Comparison of ENCODE assay signal across 15 mouse cellular contexts in genomic region chr9:61911300-61912128, GRCm38 (mm10). TPM values are rescaled to one million over a fixed set of nuclear protein-coding genes. Genes with fewer than 3 reads are reported as not detected.
DNase-seq lines count a peak whose midpoint lies in the region; ATAC-seq and TF ChIP-seq lines count a peak whose summit lies in the region.
"Had no signal": no experiment of that assay in that cellular context is flagged by ENCODE, and none has a peak within 500 bp of the region (broad histone marks: within the 10 kb centered on the region; RNA-seq: fewer than 3 reads in every experiment).

No protein-coding gene starts in this region.

- peak; percentile 74 for DNase-seq in heart, embryonic 10.5 days (ENCODE audit: low spot score)
- no peak for DNase-seq in heart, adult 18-20 months
- DNase-seq in liver, embryonic 11.5 days (ENCODE audit: low spot score), result peak; percentile 51
- DNase-seq in yolk sac, embryonic 10.5 days (ENCODE audit: low spot score), result peak; percentile 30
- no peak for DNase-seq in cerebellum, postnatal 36 days
- DNase-seq in lung, postnatal 36 days, result no peak
- DNase-seq: adrenal gland, adult 8-10 months; gastrocnemius, postnatal 25 days had no signal

- no peaks in the 10 kb centered on the region for H3K9me3 ChIP-seq in heart, embryonic 10.5 days
- no peaks in the 10 kb centered on the region for H3K9me3 ChIP-seq in ES-Bruce4 (replicated peaks; ENCODE audit: control insufficient read depth, insufficient read depth, low read length, poor library complexity, severe bottlenecking)
- H3K9me3 ChIP-seq in liver, embryonic 11.5 days (ENCODE audit: control insufficient read depth, low read length), result no peaks in the 10 kb centered on the region
- H3K9me3 ChIP-seq: embryonic facial prominence, embryonic 12.5 days; heart, embryonic 12.5 days; lung, embryonic 15.5 days; midbrain, embryonic 13.5 days had no signal

- ATAC-seq in liver, embryonic 11.5 days (replicated peaks; ENCODE audit: low FRiP score), result peak; percentile 11; the same call in 1 of the 2 replicates
- ATAC-seq: intestine, embryonic 16.5 days; midbrain, embryonic 13.5 days had no signal

- no peaks in the 10 kb centered on the region for H3K27me3 ChIP-seq in heart, embryonic 10.5 days (ENCODE audit: insufficient read depth, poor library complexity, severe bottlenecking)
- no peaks in the 10 kb centered on the region for H3K27me3 ChIP-seq in ES-Bruce4 (ENCODE audit: control insufficient read depth, insufficient read depth, low read length, poor library complexity, severe bottlenecking)
- H3K27me3 ChIP-seq in liver, embryonic 11.5 days (replicated peaks; ENCODE audit: control insufficient read depth, insufficient read depth, low read length), result no peaks in the 10 kb centered on the region
- H3K27me3 ChIP-seq: embryonic facial prominence, embryonic 12.5 days; heart, embryonic 12.5 days; lung, embryonic 15.5 days; midbrain, embryonic 13.5 days had no signal

- H3K36me3 ChIP-seq in heart, embryonic 10.5 days, result peaks cover 23% of the 10 kb centered on the region
- H3K36me3 ChIP-seq in ES-Bruce4 (ENCODE audit: control insufficient read depth, insufficient read depth, low read length, poor library complexity, severe bottlenecking), result peaks cover 24% of the 10 kb centered on the region
- H3K36me3 ChIP-seq in liver, embryonic 11.5 days (ENCODE audit: control insufficient read depth, insufficient read depth, low read length), result peaks cover 23% of the 10 kb centered on the region

- peaks cover 20% of the 10 kb centered on the region for H3K4me1 ChIP-seq in heart, embryonic 10.5 days
- no peaks in the 10 kb centered on the region for H3K4me1 ChIP-seq in ES-Bruce4 (ENCODE audit: control insufficient read depth, insufficient read depth, low read length)
- H3K4me1 ChIP-seq in liver, embryonic 11.5 days (replicated peaks; ENCODE audit: control insufficient read depth, insufficient read depth, low read length), result peaks cover 23% of the 10 kb centered on the region

- H3K9ac ChIP-seq in ES-Bruce4 (ENCODE audit: low read depth, poor library complexity, severe bottlenecking), result no peak overlapping the region
- peak overlapping the region; percentile 99 for H3K9ac ChIP-seq in liver, embryonic 11.5 days (ENCODE audit: low read depth, low read length)
- H3K9ac ChIP-seq: embryonic facial prominence, embryonic 12.5 days; heart, embryonic 12.5 days; hindbrain, embryonic 14.5 days; lung, embryonic 15.5 days; midbrain, embryonic 13.5 days had no signal

- no peak for TF ChIP-seq EP300 in ES-Bruce4 (IDR thresholded peaks at IDR 0.05; ENCODE audit: insufficient read depth, low read depth, low read length)

- no peak for TF ChIP-seq CTCF in ES-Bruce4 (IDR thresholded peaks at IDR 0.05; ENCODE audit: low read depth, low read length)

- no peak overlapping the region for H3K27ac ChIP-seq in heart, embryonic 10.5 days
- H3K27ac ChIP-seq in ES-Bruce4 (ENCODE audit: insufficient read depth, low read length), result peak overlapping the region; percentile 69
- H3K27ac ChIP-seq in liver, embryonic 11.5 days (ENCODE audit: low read depth, low read length), result peak overlapping the region; percentile 100
- H3K27ac ChIP-seq: embryonic facial prominence, embryonic 12.5 days; hindbrain, embryonic 14.5 days; lung, embryonic 15.5 days; midbrain, embryonic 13.5 days had no signal

- TF ChIP-seq POLR2A in ES-Bruce4 (IDR thresholded peaks at IDR 0.05; ENCODE audit: insufficient read depth, low read length), result peak; percentile 8

- WGBS in heart, embryonic 10.5 days, result 57% methylated on average over 6 of the region's 6 CpGs
- 31% methylated on average over 6 of the region's 6 CpGs for WGBS in liver, embryonic 11.5 days

- no peak overlapping the region for H3K4me3 ChIP-seq in heart, embryonic 10.5 days
- H3K4me3 ChIP-seq in ES-Bruce4 (ENCODE audit: low read depth, low read length), result no peak overlapping the region
- H3K4me3 ChIP-seq in liver, embryonic 11.5 days (ENCODE audit: low read depth, low read length), result peak overlapping the region; percentile 17; the same call in 1 of the 2 replicates
- H3K4me3 ChIP-seq: embryonic facial prominence, embryonic 12.5 days; heart, embryonic 12.5 days; lung, embryonic 15.5 days; midbrain, embryonic 13.5 days had no signal

- H3K4me2 ChIP-seq in liver, embryonic 11.5 days, result peak overlapping the region; percentile 81
- H3K4me2 ChIP-seq: embryonic facial prominence, embryonic 12.5 days; heart, embryonic 12.5 days; hindbrain, embryonic 14.5 days; lung, embryonic 15.5 days; midbrain, embryonic 13.5 days had no signal

RNA-seq across cellular contexts. Expression of gene Rplp1, which starts 2.8 kb away (rescaled TPM):
- 900 and 968 TPM in 2 replicates for polyA plus RNA-seq in heart, embryonic 10.5 days (2016; fragmentation: Nextera tagmentation; extraction: Ambion mirVana)
- total RNA-seq in heart, adult 18-20 months (2021), result 1,000 to 10,000 TPM; 1,497 to 1,660 TPM
- 6,021 and 6,375 TPM in 2 replicates for polyA plus RNA-seq in ES-Bruce4 (2011; ENCODE audit: insufficient read depth, insufficient read length, low read depth, missing spikeins)
- 1,876 and 2,139 TPM in 2 replicates for polyA plus RNA-seq in liver, embryonic 11.5 days (2014; fragmentation: Nextera tagmentation; extraction: Ambion mirVana)

RNA-seq across cellular contexts. Expression of gene Kif23, which starts 35.1 kb away (rescaled TPM):
- 105 and 112 TPM in 2 replicates for polyA plus RNA-seq in heart, embryonic 10.5 days (2016; fragmentation: Nextera tagmentation; extraction: Ambion mirVana)
- total RNA-seq in heart, adult 18-20 months (2021), result 1 to 10 TPM; 1.2 to 3.1 TPM
- 165 and 182 TPM in 2 replicates for polyA plus RNA-seq in ES-Bruce4 (2011; ENCODE audit: insufficient read depth, insufficient read length, low read depth, missing spikeins)
- 85.1 and 93.8 TPM in 2 replicates for polyA plus RNA-seq in liver, embryonic 11.5 days (2014; fragmentation: Nextera tagmentation; extraction: Ambion mirVana)

Comparison
In these comparisons a context has a peak if more than half of its experiments do, and no peak if none do; other contexts are left out.
1. DNase-seq: peak in heart, embryonic 10.5 days (single experiment), liver, embryonic 11.5 days (single experiment) and yolk sac, embryonic 10.5 days (single experiment); none in heart, adult 18-20 months (0 of 2), cerebellum, postnatal 36 days (0 of 2) and lung, postnatal 36 days (single experiment).